Mouse (Mus musculus): Measurements from ENCODE around the gene Npff.

DNA sequence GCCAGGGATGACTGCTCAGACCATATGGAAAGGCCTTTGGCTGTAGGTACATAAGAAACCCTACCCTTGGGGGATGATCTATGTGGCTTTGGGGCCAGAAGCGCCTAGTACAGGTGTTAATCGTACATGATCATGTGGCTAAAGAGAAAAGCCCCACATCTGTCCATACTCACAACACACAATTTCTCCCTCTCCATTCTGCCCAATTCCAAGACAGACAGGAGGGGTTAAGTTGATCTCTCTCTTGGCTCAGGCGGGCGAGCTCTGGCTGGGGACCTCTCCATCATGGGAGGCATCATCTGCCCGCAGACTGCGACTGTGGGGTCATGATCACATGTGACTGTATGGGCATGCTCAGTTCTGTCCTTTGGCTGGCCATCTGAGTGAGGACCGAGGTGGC lies 9.2 kb upstream of the Npff start:
- no peak for TF ChIP-seq CTCF (IDR thresholded peaks at IDR 0.05 in 2 of 3, conservative IDR thresholded peaks at IDR 0.05 in 1 of 3; ENCODE audit: control insufficient read depth in 1 of 3, insufficient read depth in 1 of 3, low read depth in 2 of 3, low read length in 3 of 3, poor library complexity in 1 of 3, severe bottlenecking in 1 of 3)
- no peak for TF ChIP-seq HCFC1 (IDR thresholded peaks at IDR 0.05; ENCODE audit: low read depth, low read length)
- no peak for TF ChIP-seq TBP (IDR thresholded peaks at IDR 0.05; ENCODE audit: low read depth, low read length)
- TF ChIP-seq EP300 (IDR thresholded peaks at IDR 0.05; ENCODE audit: low read depth in 1 of 2, low read length in 2 of 2), result no peak
- TF ChIP-seq POLR2AphosphoS2 (IDR thresholded peaks at IDR 0.05; ENCODE audit: low read length), result no peak
- TF ChIP-seq USF2 (IDR thresholded peaks at IDR 0.05; ENCODE audit: borderline replicate concordance in 1 of 2, insufficient read depth in 1 of 2, low read depth in 1 of 2, low read length in 2 of 2), result no peak
- no peak for TF ChIP-seq POLR2A (IDR thresholded peaks at IDR 0.05; ENCODE audit: control insufficient read depth in 1 of 2, insufficient read depth in 1 of 2, low read depth in 1 of 2, low read length in 2 of 2, poor library complexity in 1 of 2)
- TF ChIP-seq NRF1 (IDR thresholded peaks at IDR 0.05; ENCODE audit: insufficient read depth, low read depth, low read length, poor library complexity, severe bottlenecking), result no peak
- no peak for TF ChIP-seq ZNF384 (IDR thresholded peaks at IDR 0.05; ENCODE audit: low read depth, low read length)
- TF ChIP-seq GATA1 (IDR thresholded peaks at IDR 0.05; ENCODE audit: low read depth, low read length), result no peak
- no peak for TF ChIP-seq MEF2A (IDR thresholded peaks at IDR 0.05; ENCODE audit: extremely low read depth, insufficient replicate concordance, low read depth, low read length, poor library complexity, severe bottlenecking)
- TF ChIP-seq USF1 (IDR thresholded peaks at IDR 0.05; ENCODE audit: low read depth, low read length), result no peak
- TF ChIP-seq TAL1 (IDR thresholded peaks at IDR 0.05; ENCODE audit: low read length), result no peak
- TF ChIP-seq RCOR1 (IDR thresholded peaks at IDR 0.05; ENCODE audit: low read depth, low read length), result no peak

All from MEL (cell line).